Mouse (Mus musculus): ENCODE measurements around the gene Atp5f1.

GRCm38 (mm10) chr3:105901468-105901867, 58.4 kb downstream of the Atp5f1 start:
- no peak for TF ChIP-seq CTCF (IDR thresholded peaks at IDR 0.05 in 2 of 3, conservative IDR thresholded peaks at IDR 0.05 in 1 of 3; ENCODE audit: control insufficient read depth in 1 of 3, insufficient read depth in 1 of 3, low read depth in 2 of 3, low read length in 3 of 3, poor library complexity in 1 of 3, severe bottlenecking in 1 of 3)
- TF ChIP-seq HCFC1 (IDR thresholded peaks at IDR 0.05; ENCODE audit: low read depth, low read length), result no peak
- TF ChIP-seq MYC (IDR thresholded peaks at IDR 0.05; ENCODE audit: low read depth, low read length), result no peak
- TF ChIP-seq MEF2A (IDR thresholded peaks at IDR 0.05; ENCODE audit: extremely low read depth, insufficient replicate concordance, low read depth, low read length, poor library complexity, severe bottlenecking), result no peak
- TF ChIP-seq CHD1 (IDR thresholded peaks at IDR 0.05; ENCODE audit: low read depth, low read length), result no peak
- TF ChIP-seq GATA1 (IDR thresholded peaks at IDR 0.05; ENCODE audit: low read depth, low read length), result no peak
- no peak for TF ChIP-seq MAFK (IDR thresholded peaks at IDR 0.05; ENCODE audit: borderline replicate concordance, low read depth, low read length)
- no peak for TF ChIP-seq JUND (IDR thresholded peaks at IDR 0.05; ENCODE audit: low read depth, low read length)
- no peak for TF ChIP-seq E2F4 (IDR thresholded peaks at IDR 0.05; ENCODE audit: borderline replicate concordance, low read depth, low read length)
- TF ChIP-seq MXI1 (IDR thresholded peaks at IDR 0.05; ENCODE audit: low read depth, low read length), result no peak

Data from MEL (cell line).